Mouse (Mus musculus) kidney, postnatal 0 days (tissue): ENCODE data around the gene Sltm. TPM values are rescaled to one million over a fixed set of nuclear protein-coding genes. Genes with fewer than 3 reads are reported as not detected.
"Not testable (repeated sequence)": the region's sequence is repeated elsewhere in the genome, so short reads cannot be mapped to it uniquely, and the experiment has no call there.

ENCODE experiments used
- ATAC-seq: fragments of 200-750 bp; cut with Nextera tagmentation; replicated peaks from 2 replicates; pipeline ENCODE4 v1.8.0; 2017; ENCODE audit warnings: low read depth, moderate number of reproducible peaks, moderate TSS enrichment, moderate library complexity; ENCODE audit not compliant: low FRiP score
- DNase-seq: peaks from one replicate; pipeline ENCODE4 v3.0.0-alpha.2; 2016; ENCODE audit warnings: low spot score
- H3K27ac ChIP-seq: fragments of 300-500 bp; sonication (generic); 2 replicates; pipeline ENCODE4 v1.5.1; 2014; ENCODE audit warnings: mild to moderate bottlenecking
- H3K27me3 ChIP-seq: fragments of 300-500 bp; sonication (generic); 2 replicates; pipeline ENCODE4 v1.6.1; 2014; ENCODE audit warnings: low read length, mixed read lengths; ENCODE audit not compliant: insufficient read depth
- H3K36me3 ChIP-seq: fragments of 300-500 bp; sonication (generic); 2 replicates; pipeline ENCODE4 v1.6.1; 2014; ENCODE audit warnings: low read length, mixed read lengths; ENCODE audit not compliant: insufficient read depth
- H3K4me1 ChIP-seq: fragments of 300-500 bp; sonication (generic); replicated peaks from 2 replicates; pipeline ENCODE4 v1.6.1; 2014; ENCODE audit warnings: antibody characterized with exemption, low read length, mixed read lengths; ENCODE audit not compliant: insufficient read depth
- H3K4me2 ChIP-seq: fragments of 300-500 bp; sonication (generic); 2 replicates; pipeline ENCODE4 v1.6.1; 2014; ENCODE audit warnings: mild to moderate bottlenecking, low read length, moderate library complexity, mixed read lengths
- H3K4me3 ChIP-seq: fragments of 300-500 bp; sonication (generic); replicated peaks from 2 replicates; pipeline ENCODE4 v1.5.1; 2014; ENCODE audit warnings: low read depth, low read length
- H3K9ac ChIP-seq: fragments of 300-500 bp; sonication (generic); 2 replicates; pipeline ENCODE4 v1.6.1; 2014; ENCODE audit warnings: low read depth, low read length
- H3K9me3 ChIP-seq: fragments of 300-500 bp; sonication (generic); replicated peaks from 2 replicates; pipeline ENCODE4 v1.6.1; 2016; ENCODE audit warnings: low read length, inconsistent platforms, mixed read lengths
- CTCF ChIP-seq: IDR thresholded peaks from 2 replicates; pipeline ENCODE4 v1.5.1; 2016; ENCODE audit warnings: antibody characterized with exemption, low read depth, mild to moderate bottlenecking, moderate library complexity
- WGBS: fragments of 180-500 bp; shearing (Covaris S2); extraction: QIAGEN DNeasy Blood & Tissue Kit; methylation state at CpG from one replicate; pipeline ENCODE4 v1.1.7; 2014; 5-methylcytosine and 5-hydroxymethylcytosine counted together
- polyA plus RNA-seq: library from polyadenylated mRNA; unstranded; fragments of >200 nt; fragmentation: Nextera tagmentation; extraction: Ambion mirVana; gene quantifications from 2 replicates; pipeline ENCODE4 v1.2.1, GENCODE M21; 2015

Gene Sltm
- polyA plus RNA-seq, 1 experiment from 2014 or later: 38.1 TPM

GRCm38 (mm10) chr9:70548304-70548703, 5.8 kb downstream of the Sltm start:
- Histone ChIP-seq H3K4me1 (0 out of 2 replicates have a peak, but pooled peaks cover 3% of the 10 kb centered on the region), H3K36me3 (peaks cover 14% of the 10 kb centered on the region; the same call in 1 of the 2 replicates), H3K27ac (no peak overlapping the region), H3K9ac (no peak overlapping the region), H3K4me2 (no peak overlapping the region), H3K4me3 (no peak overlapping the region), H3K27me3 (no peaks in the 10 kb centered on the region), H3K9me3 (peaks cover 3% of the 10 kb centered on the region; the same call in 1 of the 2 replicates)
- ATAC-seq: no peak
- WGBS: 80% methylated on average over 4 of the region's 4 CpGs
- DNase-seq: no peak
- no peak for TF ChIP-seq CTCF

- Histone ChIP-seq H3K27me3 (no peaks in the 10 kb centered on the region), H3K9ac (no peak overlapping the region), H3K9me3 (peaks cover 7% of the 10 kb centered on the region; the same call in 1 of the 2 replicates), H3K4me2 (no peak overlapping the region), H3K36me3 (peaks cover 14% of the 10 kb centered on the region; the same call in 1 of the 2 replicates), H3K27ac (no peak overlapping the region), H3K4me3 (no peak overlapping the region), H3K4me1 (no peaks in the 10 kb centered on the region)
- no peak for TF ChIP-seq CTCF
- DNase-seq (no peak), ATAC-seq (no peak)
- 98% methylated on average over 1 of the region's 1 CpGs for WGBS
These were observed 9.0 kb downstream of the Sltm start for GRCm38 (mm10) chr9:70551524-70551923.

- not testable (repeated sequence) for H3K9me3 ChIP-seq, H3K27me3 ChIP-seq, H3K27ac ChIP-seq, H3K4me1 ChIP-seq, ATAC-seq, DNase-seq, H3K4me2 ChIP-seq, H3K4me3 ChIP-seq, H3K9ac ChIP-seq
- WGBS: 96% methylated on average over 2 of the region's 2 CpGs
- H3K36me3 ChIP-seq: peaks cover 14% of the 10 kb centered on the region; the same call in 1 of the 2 replicates
These were observed 9.7 kb downstream of the Sltm start for GRCm38 (mm10) chr9:70552233-70552632.

- Histone ChIP-seq H3K9me3 (peaks cover 7% of the 10 kb centered on the region; the same call in 1 of the 2 replicates), H3K4me2 (no peak overlapping the region), H3K27ac (no peak overlapping the region), H3K4me1 (no peaks in the 10 kb centered on the region), H3K9ac (no peak overlapping the region), H3K36me3 (peaks cover 8% of the 10 kb centered on the region; the same call in 1 of the 2 replicates), H3K4me3 (no peak overlapping the region), H3K27me3 (no peaks in the 10 kb centered on the region)
- no peak for ATAC-seq
- no peak for DNase-seq
- TF ChIP-seq CTCF: no peak
These were observed 12.9 kb downstream of the Sltm start for GRCm38 (mm10) chr9:70555431-70555830.

GRCm38 (mm10) chr9:70556796-70557195, 14.2 kb downstream of the Sltm start:
- no peak overlapping the region for H3K4me3 ChIP-seq
- H3K9me3 ChIP-seq: peaks cover 7% of the 10 kb centered on the region; the same call in 1 of the 2 replicates
- no peaks in the 10 kb centered on the region for H3K4me1 ChIP-seq
- ATAC-seq: no peak
- no peak for TF ChIP-seq CTCF
- H3K27me3 ChIP-seq: no peaks in the 10 kb centered on the region
- H3K27ac ChIP-seq: no peak overlapping the region
- DNase-seq: no peak
- no peak overlapping the region for H3K4me2 ChIP-seq
- WGBS: 88% methylated on average over 5 of the region's 5 CpGs
- H3K9ac ChIP-seq: no peak overlapping the region
- H3K36me3 ChIP-seq: peaks cover 8% of the 10 kb centered on the region; the same call in 1 of the 2 replicates

- Histone ChIP-seq H3K4me2 (no peak overlapping the region), H3K9ac (no peak overlapping the region), H3K9me3 (no peaks in the 10 kb centered on the region), H3K27ac (no peak overlapping the region), H3K4me3 (no peak overlapping the region), H3K4me1 (no peaks in the 10 kb centered on the region), H3K27me3 (no peaks in the 10 kb centered on the region), H3K36me3 (peaks cover 5% of the 10 kb centered on the region)
- no peak for DNase-seq
- 93% methylated on average over 3 of the region's 3 CpGs for WGBS
- no peak for ATAC-seq
- no peak for TF ChIP-seq CTCF
These were observed 20.3 kb downstream of the Sltm start for GRCm38 (mm10) chr9:70562825-70563224.

- H3K36me3 ChIP-seq: peaks cover 12% of the 10 kb centered on the region
- no peak for TF ChIP-seq CTCF
- no peak overlapping the region for H3K27ac ChIP-seq
- WGBS: 81% methylated on average over 5 of the region's 5 CpGs
- no peak overlapping the region for H3K4me3 ChIP-seq
- no peak overlapping the region for H3K9ac ChIP-seq
- ATAC-seq (no peak), DNase-seq (no peak)
- H3K4me1 ChIP-seq: no peaks in the 10 kb centered on the region
- no peaks in the 10 kb centered on the region for H3K27me3 ChIP-seq
- no peak overlapping the region for H3K4me2 ChIP-seq
- no peaks in the 10 kb centered on the region for H3K9me3 ChIP-seq
These were observed 25.1 kb downstream of the Sltm start for GRCm38 (mm10) chr9:70567651-70568050.
